Mouse (Mus musculus) lung, embryonic 16.5 days (tissue): ENCODE data around the gene Bud31. TPM values are rescaled to one million over a fixed set of nuclear protein-coding genes. Genes with fewer than 3 reads are reported as not detected.

ENCODE experiments used
- ATAC-seq: fragments of 200-750 bp; cut with Nextera tagmentation; 2 replicates; pipeline ENCODE4 v1.8.0; 2017; ENCODE audit warnings: low read depth, mild to moderate bottlenecking, moderate library complexity
- H3K27ac ChIP-seq: fragments of 300-500 bp; sonication (generic); 2 replicates; pipeline ENCODE4 v1.5.1; 2014; ENCODE audit warnings: mild to moderate bottlenecking, control low read depth, low read length
- H3K27me3 ChIP-seq: fragments of 300-500 bp; sonication (generic); 2 replicates; pipeline ENCODE4 v1.6.1; 2014; ENCODE audit warnings: low read depth, low read length, mixed read lengths; ENCODE audit not compliant: control insufficient read depth, insufficient read depth
- H3K36me3 ChIP-seq: fragments of 300-500 bp; sonication (generic); 2 replicates; pipeline ENCODE4 v1.6.1; 2014; ENCODE audit warnings: low read length; ENCODE audit not compliant: control insufficient read depth, insufficient read depth
- H3K4me1 ChIP-seq: fragments of 300-500 bp; sonication (generic); replicated peaks from 2 replicates; pipeline ENCODE4 v1.6.1; 2014; ENCODE audit warnings: low read length, mixed read lengths; ENCODE audit not compliant: control insufficient read depth, insufficient read depth
- H3K4me2 ChIP-seq: fragments of 300-500 bp; sonication (generic); 2 replicates; pipeline ENCODE4 v1.6.1; 2014; ENCODE audit warnings: low read depth, low read length, control low read depth
- H3K4me3 ChIP-seq: fragments of 300-500 bp; sonication (generic); 2 replicates; pipeline ENCODE4 v1.5.1; 2014; ENCODE audit warnings: mild to moderate bottlenecking, low read length, control low read depth
- H3K9ac ChIP-seq: fragments of 300-500 bp; sonication (generic); 2 replicates; pipeline ENCODE4 v1.6.1; 2014; ENCODE audit warnings: low read length, control low read depth
- H3K9me3 ChIP-seq: fragments of 300-500 bp; sonication (generic); 2 replicates; pipeline ENCODE4 v1.6.1; 2016; ENCODE audit warnings: low read length; ENCODE audit not compliant: control insufficient read depth
- WGBS: fragments of 180-500 bp; shearing (Covaris S2); extraction: QIAGEN DNeasy Blood & Tissue Kit; methylation state at CpG from one replicate; pipeline ENCODE4 v1.1.7; 2014; 5-methylcytosine and 5-hydroxymethylcytosine counted together
- polyA plus RNA-seq: library from polyadenylated mRNA; unstranded; fragments of >200 nt; fragmentation: Nextera tagmentation; extraction: Ambion mirVana; gene quantifications from 2 replicates; pipeline ENCODE4 v1.2.1, GENCODE M21; 2015

Gene Bud31
- polyA plus RNA-seq, 1 experiment from 2014 or later: 181 TPM

DNA sequence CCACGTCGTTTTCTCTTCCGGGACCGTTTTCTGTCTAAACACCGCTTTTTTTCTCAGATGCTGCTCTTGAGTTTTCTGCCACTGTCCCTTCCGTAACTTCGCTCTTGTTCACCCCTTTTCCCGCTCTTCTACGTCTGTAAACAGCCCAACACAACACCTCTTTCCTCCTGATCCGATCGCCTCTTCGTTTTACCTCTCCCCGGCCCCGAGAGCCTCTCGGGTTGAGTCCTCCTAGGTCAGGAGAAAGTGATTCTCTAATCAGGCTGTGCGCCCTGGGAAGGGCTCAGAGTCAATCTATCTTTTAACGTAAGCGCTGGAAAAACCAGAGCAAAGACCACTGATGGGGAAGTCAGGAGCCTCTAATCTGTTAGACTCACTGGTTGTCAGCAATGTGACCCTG, 449 bp downstream of the Bud31 start:
- WGBS: 0% methylated on average over 18 of the region's 18 CpGs
- ATAC-seq: no peak
- Histone ChIP-seq H3K36me3 (peaks cover 23% of the 10 kb centered on the region), H3K9me3 (no peaks in the 10 kb centered on the region), H3K27me3 (no peaks in the 10 kb centered on the region), H3K27ac (peak overlapping the region; percentile 81), H3K4me3 (peak overlapping the region; percentile 74), H3K4me2 (peak overlapping the region; percentile 77), H3K4me1 (peaks cover 14% of the 10 kb centered on the region), H3K9ac (peak overlapping the region; percentile 86)

- no peak overlapping the region for H3K4me3 ChIP-seq
- H3K4me2 ChIP-seq: no peak overlapping the region
- no peaks in the 10 kb centered on the region for H3K4me1 ChIP-seq
- no peak for ATAC-seq
- no peak overlapping the region for H3K9ac ChIP-seq
- H3K27ac ChIP-seq: no peak overlapping the region
- H3K9me3 ChIP-seq: no peaks in the 10 kb centered on the region
- H3K27me3 ChIP-seq: no peaks in the 10 kb centered on the region
- peaks cover 51% of the 10 kb centered on the region for H3K36me3 ChIP-seq
- WGBS: 89% methylated on average over 5 of the region's 5 CpGs
These were observed 7.6 kb downstream of the Bud31 start for GRCm38 (mm10) chr5:145147748-145148147.

GRCm38 (mm10) chr5:145149294-145149693, 9.1 kb downstream of the Bud31 start:
- Histone ChIP-seq H3K36me3 (peaks cover 46% of the 10 kb centered on the region), H3K27me3 (no peaks in the 10 kb centered on the region), H3K4me2 (no peak overlapping the region), H3K4me1 (no peaks in the 10 kb centered on the region), H3K9me3 (no peaks in the 10 kb centered on the region), H3K4me3 (no peak overlapping the region), H3K27ac (no peak overlapping the region), H3K9ac (no peak overlapping the region)
- ATAC-seq: no peak
- WGBS: 83% methylated on average over 6 of the region's 6 CpGs

GRCm38 (mm10) chr5:145152690-145153089, 12.5 kb downstream of the Bud31 start:
- Histone ChIP-seq H3K4me1 (no peaks in the 10 kb centered on the region), H3K9ac (no peak overlapping the region), H3K9me3 (no peaks in the 10 kb centered on the region), H3K36me3 (peaks cover 35% of the 10 kb centered on the region), H3K4me3 (no peak overlapping the region), H3K4me2 (no peak overlapping the region), H3K27ac (no peak overlapping the region), H3K27me3 (no peaks in the 10 kb centered on the region)
- no peak for ATAC-seq
- WGBS: 88% methylated on average over 5 of the region's 5 CpGs

DNA sequence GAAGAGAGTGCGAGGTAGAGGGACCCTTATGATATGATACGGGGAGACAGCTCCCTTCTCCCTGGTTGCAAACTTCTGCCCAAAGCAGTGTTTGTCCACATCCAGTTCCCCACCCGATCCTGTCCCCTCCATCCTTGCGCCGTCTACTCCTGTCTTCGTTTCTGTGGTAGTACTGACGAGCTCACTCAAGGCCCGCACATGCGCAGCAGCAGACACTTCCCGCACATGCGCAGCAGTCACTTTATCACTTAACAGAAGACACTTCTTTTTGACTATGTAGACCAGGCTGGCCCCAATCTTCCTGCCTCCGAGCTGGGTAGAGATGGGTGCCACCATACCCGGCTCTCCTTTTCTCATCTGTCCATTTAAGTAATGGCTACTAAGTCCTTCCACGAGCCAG, 21.2 kb downstream of the Bud31 start:
- Histone ChIP-seq H3K4me2 (no peak overlapping the region), H3K4me3 (no peak overlapping the region), H3K27me3 (no peaks in the 10 kb centered on the region), H3K9me3 (no peaks in the 10 kb centered on the region), H3K4me1 (peaks cover 5% of the 10 kb centered on the region; the same call in 1 of the 2 replicates), H3K36me3 (peaks cover 9% of the 10 kb centered on the region; the same call in 1 of the 2 replicates), H3K9ac (no peak overlapping the region), H3K27ac (no peak overlapping the region)
- no peak for ATAC-seq
- 92% methylated on average over 14 of the region's 14 CpGs for WGBS

GRCm38 (mm10) chr5:145164710-145165109, 24.5 kb downstream of the Bud31 start:
- H3K4me1 ChIP-seq: peaks cover 19% of the 10 kb centered on the region
- H3K27me3 ChIP-seq: no peaks in the 10 kb centered on the region
- H3K4me3 ChIP-seq: no peak overlapping the region
- ATAC-seq: no peak
- H3K27ac ChIP-seq: no peak overlapping the region
- no peak overlapping the region for H3K9ac ChIP-seq
- no peak overlapping the region for H3K4me2 ChIP-seq
- H3K9me3 ChIP-seq: no peaks in the 10 kb centered on the region
- H3K36me3 ChIP-seq: peaks cover 3% of the 10 kb centered on the region; the same call in 1 of the 2 replicates
- 37% methylated on average over 3 of the region's 3 CpGs for WGBS

- 83% methylated on average over 15 of the region's 15 CpGs for WGBS
- Histone ChIP-seq H3K4me2 (no peak overlapping the region), H3K4me3 (no peak overlapping the region), H3K27me3 (no peaks in the 10 kb centered on the region), H3K9ac (no peak overlapping the region), H3K4me1 (peaks cover 19% of the 10 kb centered on the region), H3K36me3 (peaks cover 2% of the 10 kb centered on the region), H3K9me3 (no peaks in the 10 kb centered on the region), H3K27ac (no peak overlapping the region)
- no peak for ATAC-seq
These were observed 25.0 kb downstream of the Bud31 start for GRCm38 (mm10) chr5:145165184-145165583.

DNA sequence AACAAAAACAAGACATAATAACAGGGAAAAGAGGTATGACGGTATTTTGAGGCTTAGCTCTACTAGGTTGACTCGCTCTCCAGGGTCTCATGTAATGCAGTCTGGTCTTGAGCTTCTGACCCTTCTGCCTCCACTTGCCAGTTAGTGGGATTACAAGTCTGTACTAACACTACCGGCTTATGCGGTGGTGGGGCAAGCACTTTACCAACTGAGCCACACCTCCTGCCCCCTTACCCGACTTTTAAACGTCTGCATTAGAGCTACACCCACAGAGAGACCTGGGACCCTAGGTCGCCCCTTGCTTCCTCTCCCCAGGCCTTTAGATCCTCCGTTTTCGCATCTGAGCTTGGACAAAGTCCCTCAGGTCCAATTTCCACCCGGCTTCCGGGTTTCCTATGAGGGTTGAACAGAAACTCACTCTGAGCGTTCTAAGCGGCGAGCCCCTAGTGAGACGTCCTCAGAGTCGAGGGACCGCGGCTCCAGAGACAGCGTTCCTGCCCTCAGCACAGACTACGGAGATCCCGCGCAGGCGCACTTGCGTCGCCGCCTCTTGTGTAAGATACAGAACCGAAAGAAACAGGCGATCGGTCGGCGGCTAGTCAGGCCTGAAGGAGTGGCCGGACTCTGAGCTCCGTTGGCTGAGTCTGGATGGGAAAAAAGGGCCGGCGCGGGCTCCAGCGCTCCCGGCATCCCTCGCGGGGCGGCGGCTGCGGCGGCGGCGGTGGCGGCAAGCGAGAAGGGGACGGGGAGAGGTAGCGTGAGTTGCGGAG, 26.6 kb downstream of the Bud31 start, which contains the start of the genes Ptcd1 and Cpsf4:
Gene Ptcd1 (minus strand): TSS at position 573 of the 770 bp plus-strand sequence.
Gene Cpsf4 (plus strand): TSS at position 678 of the 770 bp plus-strand sequence.
- Histone ChIP-seq H3K27me3 (no peaks in the 10 kb centered on the region), H3K9me3 (no peaks in the 10 kb centered on the region), H3K27ac (peak within 1 kb of the TSS; percentile 81), H3K4me1 (peaks cover 19% of the 10 kb centered on the region), H3K9ac (peak within 1 kb of the TSS; percentile 91), H3K4me3 (peak within 1 kb of the TSS; percentile 80), H3K36me3 (peaks cover 8% of the 10 kb centered on the region), H3K4me2 (peak within 1 kb of the TSS; percentile 83)
- under 1% methylated on average over 44 of the region's 51 CpGs for WGBS
- peak; percentile 97 for ATAC-seq

- H3K9ac ChIP-seq: peak overlapping the region; percentile 91
- H3K27ac ChIP-seq: peak overlapping the region; percentile 68
- peak; percentile 51 for ATAC-seq
- H3K9me3 ChIP-seq: no peaks in the 10 kb centered on the region
- peak overlapping the region; percentile 80 for H3K4me3 ChIP-seq
- peaks cover 9% of the 10 kb centered on the region for H3K36me3 ChIP-seq
- peak overlapping the region; percentile 83 for H3K4me2 ChIP-seq
- peaks cover 19% of the 10 kb centered on the region for H3K4me1 ChIP-seq
- under 1% methylated on average over 27 of the region's 28 CpGs for WGBS
- no peaks in the 10 kb centered on the region for H3K27me3 ChIP-seq
These were observed 27.1 kb downstream of the Bud31 start for GRCm38 (mm10) chr5:145167306-145167661.
